Mouse (Mus musculus): Measurements from ENCODE around the gene BC003965.

GRCm38 (mm10) chr17:25163387-25163786 lies 21.0 kb upstream of the BC003965 start:
- TF ChIP-seq POLR2A (IDR thresholded peaks at IDR 0.05; ENCODE audit: low read depth, low read length) (no peak), CTCF (conservative IDR thresholded peaks at IDR 0.05; ENCODE audit: insufficient read depth, insufficient read length, low read depth, low read length) (no peak)

Data from kidney, adult 2 months (tissue).